Mouse (Mus musculus) midbrain, embryonic 14.5 days (tissue): ENCODE measurements around the gene A430005L14Rik. TPM values are rescaled to one million over a fixed set of nuclear protein-coding genes. Genes with fewer than 3 reads are reported as not detected.

Experiments used
- polyA plus RNA-seq: library from polyadenylated mRNA; unstranded; fragments of >200 nt; fragmentation: Nextera tagmentation; extraction: Ambion mirVana; gene quantifications from 2 replicates; pipeline ENCODE4 v1.2.1, GENCODE M21; 2014

Gene A430005L14Rik
- polyA plus RNA-seq, 1 experiment from 2014 or later: 63.3 TPM

Other genes starting within 250 kb of the A430005L14Rik start
- 7.9 and 9.1 TPM in 2 replicates for gene Dffb, start 17.9 kb downstream of the A430005L14Rik start, polyA plus RNA-seq
- 15.3 and 19.7 TPM in 2 replicates for gene Cep104, start 18.0 kb downstream of the A430005L14Rik start, polyA plus RNA-seq
- 12.7 and 13.5 TPM in 2 replicates for gene Lrrc47, start 54.5 kb downstream of the A430005L14Rik start, polyA plus RNA-seq
- 6.3 and 7.7 TPM in 2 replicates for gene Smim1, start 69.0 kb downstream of the A430005L14Rik start, polyA plus RNA-seq
- gene Ccdc27, start 85.4 kb downstream of the A430005L14Rik start, polyA plus RNA-seq: not detected in 2 replicates
- 0.20 and 0.59 TPM in 2 replicates for gene Trp73, start 183.0 kb downstream of the A430005L14Rik start, polyA plus RNA-seq
- gene Wrap73, start 185.1 kb downstream of the A430005L14Rik start, polyA plus RNA-seq: 43.2 and 45.6 TPM in 2 replicates
- 203 and 208 TPM in 2 replicates for gene Tprgl, start 203.4 kb downstream of the A430005L14Rik start, polyA plus RNA-seq
- 6.9 and 8.4 TPM in 2 replicates for gene Megf6, start 213.5 kb downstream of the A430005L14Rik start, polyA plus RNA-seq